Mouse (Mus musculus) MN1 (cell line): ENCODE results near the gene Tex13a.

ENCODE experiments used
- DNase-seq: peaks from one replicate; pipeline ENCODE4 v3.0.0-alpha.2; 2016; ENCODE audit warnings: low spot score

Gene Tex13a

DNA sequence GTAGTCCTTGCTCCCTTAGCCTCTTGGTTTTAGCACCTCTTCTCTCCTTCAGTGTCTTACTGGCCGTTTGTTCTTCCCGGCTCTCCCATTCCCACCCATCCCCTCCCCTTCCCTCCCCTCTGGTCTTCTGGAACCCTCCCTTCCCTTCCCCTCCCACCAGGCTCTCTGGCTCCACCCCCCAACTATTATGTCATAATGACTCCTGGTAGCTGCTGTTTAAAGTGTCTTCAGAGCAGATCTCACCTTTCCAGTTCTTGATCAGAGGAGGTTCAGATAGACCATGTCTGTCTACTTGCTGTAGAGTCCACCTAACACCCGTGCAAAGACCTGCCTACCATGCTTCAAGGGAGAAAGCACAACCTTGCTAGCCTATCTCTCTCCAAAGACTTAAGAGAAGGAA, at the start of gene Tex13a:
TSS of gene Tex13a (minus strand) at position 101 of the 400 bp plus-strand sequence.
- DNase-seq: no peak

DNA sequence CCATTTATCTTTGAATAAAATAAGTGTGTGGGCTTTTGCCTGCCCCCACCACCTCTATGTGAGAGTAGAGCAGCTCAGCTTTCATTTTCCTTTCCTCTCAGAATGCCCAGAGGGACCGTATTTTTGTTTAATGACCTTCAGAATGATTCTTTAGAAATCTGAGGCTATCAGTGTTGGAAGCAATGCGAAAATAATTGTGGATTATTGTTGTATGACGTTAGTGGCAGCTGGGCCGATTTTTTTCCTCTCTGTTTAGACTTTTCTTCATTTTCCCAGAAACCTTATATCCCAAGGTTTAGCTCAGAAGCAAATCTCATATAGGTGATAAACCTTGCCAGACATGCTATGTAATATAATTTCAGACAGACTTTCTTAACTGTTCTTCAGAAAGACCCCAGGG, 25.2 kb upstream of the Tex13a start:
- DNase-seq: no peak

DNA sequence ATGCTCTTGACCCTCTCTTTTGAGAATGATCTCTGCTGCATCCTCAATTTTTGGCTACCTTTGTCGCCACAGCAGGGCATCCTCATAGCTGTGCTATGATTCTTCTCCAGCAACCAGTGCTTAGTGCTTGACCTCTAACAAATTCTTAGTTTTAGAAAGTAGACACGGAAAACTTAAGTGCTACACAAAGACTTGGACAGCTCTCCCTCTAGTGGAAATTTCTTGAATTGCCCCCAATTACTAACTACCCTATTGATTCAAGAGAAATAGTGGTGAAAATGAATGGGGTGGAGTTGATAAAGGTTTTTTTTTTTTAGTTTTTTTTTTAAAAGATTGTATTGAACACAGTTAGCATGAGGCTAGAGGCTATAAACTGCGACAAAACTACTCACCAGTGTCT, 39.2 kb downstream of the Tex13a start:
- DNase-seq: peak; percentile 6
